Mouse (Mus musculus) activated CD4-positive, CD25-positive, alpha-beta regulatory T cell, adult 4 months (primary cell): Measurements from ENCODE around the gene Tspan12. TPM values are rescaled to one million over a fixed set of nuclear protein-coding genes. Genes with fewer than 3 reads are reported as not detected.
"Not testable (repeated sequence)": the region's sequence is repeated elsewhere in the genome, so short reads cannot be mapped to it uniquely, and the experiment has no call there.

ENCODE experiments used
- ATAC-seq: one replicate; pipeline ENCODE4 v1.8.0; 2017
- polyA plus RNA-seq, 2 experiments: library from polyadenylated mRNA; unstranded; fragments of 100-300 nt; shearing (Covaris generic); gene quantifications; one replicate each; pipeline ENCODE4 v1.2.1; 2017

Tspan12 gene
- polyA plus RNA-seq, 2 experiments from 2014 or later = not detected

GRCm38 (mm10) chr6:21828001-21828400 lies 24.3 kb downstream of the Tspan12 start:
- ATAC-seq = no peak

- no peak for ATAC-seq
Observed at GRCm38 (mm10) chr6:21823694-21824093, 28.6 kb downstream of the Tspan12 start.

GRCm38 (mm10) chr6:21823281-21823680 lies 29.0 kb downstream of the Tspan12 start:
- ATAC-seq = no peak

GRCm38 (mm10) chr6:21822721-21823134 lies 29.6 kb downstream of the Tspan12 start:
- no peak for ATAC-seq

GRCm38 (mm10) chr6:21818107-21818807 lies 34.1 kb downstream of the Tspan12 start:
- no peak for ATAC-seq

GRCm38 (mm10) chr6:21806005-21806404 lies 46.3 kb downstream of the Tspan12 start:
- ATAC-seq = no peak

GRCm38 (mm10) chr6:21805013-21805570 lies 47.2 kb downstream of the Tspan12 start:
- no peak for ATAC-seq

- no peak for ATAC-seq
Observed at GRCm38 (mm10) chr6:21803483-21804340, 48.6 kb downstream of the Tspan12 start.

- no peak for ATAC-seq
Observed at GRCm38 (mm10) chr6:21798581-21798980, 53.7 kb downstream of the Tspan12 start.

- ATAC-seq = no peak
Observed at GRCm38 (mm10) chr6:21797087-21797486, 55.2 kb downstream of the Tspan12 start.

GRCm38 (mm10) chr6:21796413-21796812 lies 55.9 kb downstream of the Tspan12 start:
- ATAC-seq = no peak

- ATAC-seq = no peak
Observed at GRCm38 (mm10) chr6:21795410-21795809, 56.9 kb downstream of the Tspan12 start.

- ATAC-seq = no peak
Observed at GRCm38 (mm10) chr6:21795072-21795407, 57.3 kb downstream of the Tspan12 start.

- no peak for ATAC-seq
Observed at GRCm38 (mm10) chr6:21794337-21795071, 57.8 kb downstream of the Tspan12 start.

- ATAC-seq = no peak
Observed at GRCm38 (mm10) chr6:21791307-21791706, 61.0 kb downstream of the Tspan12 start.

- ATAC-seq = no peak
Observed at GRCm38 (mm10) chr6:21790550-21791086, 61.7 kb downstream of the Tspan12 start.

- no peak for ATAC-seq
Observed at GRCm38 (mm10) chr6:21790036-21790435, 62.3 kb downstream of the Tspan12 start.

- ATAC-seq = not testable (repeated sequence)
Observed at GRCm38 (mm10) chr6:21789582-21789981, 62.7 kb downstream of the Tspan12 start.

GRCm38 (mm10) chr6:21787757-21788156 lies 64.6 kb downstream of the Tspan12 start:
- no peak for ATAC-seq

- ATAC-seq = no peak
Observed at GRCm38 (mm10) chr6:21787274-21787673, 65.0 kb downstream of the Tspan12 start.

GRCm38 (mm10) chr6:21774213-21774916 lies 78.0 kb downstream of the Tspan12 start:
- no peak for ATAC-seq

GRCm38 (mm10) chr6:21769447-21769809 lies 82.9 kb downstream of the Tspan12 start:
- no peak for ATAC-seq
